Mouse (Mus musculus) lung, embryonic 14.5 days (tissue): ENCODE data around the gene Rgcc. TPM values are rescaled to one million over a fixed set of nuclear protein-coding genes. Genes with fewer than 3 reads are reported as not detected.

Experiments used
- ATAC-seq: fragments of 200-750 bp; cut with Nextera tagmentation; 2 replicates; pipeline ENCODE4 v1.8.0; 2017; ENCODE audit warnings: mild to moderate bottlenecking, moderate TSS enrichment, moderate library complexity; ENCODE audit not compliant: insufficient read depth
- DNase-seq: peaks from one replicate; pipeline ENCODE4 v3.0.0-alpha.2; 2015
- H3K27ac ChIP-seq: fragments of 300-500 bp; sonication (generic); 2 replicates; pipeline ENCODE4 v1.5.1; 2014; ENCODE audit warnings: low read depth, mild to moderate bottlenecking, moderate library complexity
- H3K27me3 ChIP-seq: fragments of 300-500 bp; sonication (generic); 2 replicates; pipeline ENCODE4 v1.6.1; 2014; ENCODE audit warnings: low read length, control low read depth; ENCODE audit not compliant: insufficient read depth
- H3K36me3 ChIP-seq: fragments of 300-500 bp; sonication (generic); 2 replicates; pipeline ENCODE4 v1.6.1; 2014; ENCODE audit warnings: control low read depth; ENCODE audit not compliant: insufficient read depth
- H3K4me1 ChIP-seq: fragments of 300-500 bp; sonication (generic); 2 replicates; pipeline ENCODE4 v1.6.1; 2014; ENCODE audit warnings: antibody characterized with exemption, control low read depth; ENCODE audit not compliant: insufficient read depth
- H3K4me2 ChIP-seq: fragments of 300-500 bp; sonication (generic); 2 replicates; pipeline ENCODE4 v1.6.1; 2014; ENCODE audit warnings: mild to moderate bottlenecking
- H3K4me3 ChIP-seq: fragments of 300-500 bp; sonication (generic); 2 replicates; pipeline ENCODE4 v1.5.1; 2014; ENCODE audit warnings: low read depth, low read length
- H3K9ac ChIP-seq: fragments of 300-500 bp; sonication (generic); 2 replicates; pipeline ENCODE4 v1.6.1; 2014
- H3K9me3 ChIP-seq: fragments of 300-500 bp; sonication (generic); 2 replicates; pipeline ENCODE4 v1.6.1; 2016; ENCODE audit warnings: low read depth, low read length, control low read depth
- CTCF ChIP-seq: IDR thresholded peaks from 2 replicates; pipeline ENCODE4 v1.5.1; 2016; ENCODE audit warnings: antibody characterized with exemption, low read depth
- WGBS: fragments of 180-500 bp; shearing (Covaris S2); extraction: QIAGEN DNeasy Blood & Tissue Kit; methylation state at CpG from one replicate; pipeline ENCODE4 v1.1.7; 2014; 5-methylcytosine and 5-hydroxymethylcytosine counted together
- polyA plus RNA-seq: library from polyadenylated mRNA; unstranded; fragments of >200 nt; fragmentation: Nextera tagmentation; extraction: Ambion mirVana; gene quantifications from 2 replicates; pipeline ENCODE4 v1.2.1, GENCODE M21; 2014

The Rgcc gene
- polyA plus RNA-seq, 1 experiment from 2014 or later: 137 TPM

GRCm38 (mm10) chr14:79311918-79312454, 10.5 kb upstream of the Rgcc start:
- H3K9me3 ChIP-seq: no peaks in the 10 kb centered on the region
- no peak overlapping the region for H3K4me2 ChIP-seq
- no peak for TF ChIP-seq CTCF
- WGBS: 42% methylated on average over 4 of the region's 4 CpGs
- no peak overlapping the region for H3K9ac ChIP-seq
- DNase-seq (no peak), ATAC-seq (no peak)
- no peaks in the 10 kb centered on the region for H3K36me3 ChIP-seq
- no peak overlapping the region for H3K4me3 ChIP-seq
- H3K27me3 ChIP-seq: no peaks in the 10 kb centered on the region
- no peak overlapping the region for H3K27ac ChIP-seq
- 0 out of 2 replicates have a peak, but pooled peaks cover 2% of the 10 kb centered on the region for H3K4me1 ChIP-seq

- ATAC-seq: no peak
- no peaks in the 10 kb centered on the region for H3K9me3 ChIP-seq
Measured at GRCm38 (mm10) chr14:79309115-79309514, 7.7 kb upstream of the Rgcc start.

GRCm38 (mm10) chr14:79308364-79308763, 6.9 kb upstream of the Rgcc start:
- Histone ChIP-seq H3K27me3 (no peaks in the 10 kb centered on the region), H3K4me1 (0 out of 2 replicates have a peak, but pooled peaks cover 1% of the 10 kb centered on the region), H3K9ac (no peak overlapping the region), H3K36me3 (no peaks in the 10 kb centered on the region), H3K9me3 (no peaks in the 10 kb centered on the region), H3K4me3 (no peak overlapping the region), H3K4me2 (no peak overlapping the region), H3K27ac (no peak overlapping the region)
- 39% methylated on average over 4 of the region's 4 CpGs for WGBS
- ATAC-seq: no peak
- no peak for DNase-seq
- TF ChIP-seq CTCF: no peak

More at GRCm38 (mm10) chr14:79309115-79309514, 7.7 kb upstream of the Rgcc start:
- 0 out of 2 replicates have a peak, but pooled peaks cover 2% of the 10 kb centered on the region for H3K4me1 ChIP-seq
- H3K4me3 ChIP-seq: no peak overlapping the region
- H3K27ac ChIP-seq: no peak overlapping the region
- TF ChIP-seq CTCF: no peak
- no peak overlapping the region for H3K4me2 ChIP-seq
- DNase-seq: no peak
- no peaks in the 10 kb centered on the region for H3K27me3 ChIP-seq
- no peak overlapping the region for H3K9ac ChIP-seq
- no peaks in the 10 kb centered on the region for H3K36me3 ChIP-seq
- whole genome bisulfite sequencing: 31% methylated on average over 4 of the region's 4 CpGs

GRCm38 (mm10) chr14:79307908-79308307, 6.5 kb upstream of the Rgcc start:
- ATAC-seq: 0 out of 2 replicates have a peak, but pooled peaks have one; percentile 20
- Histone ChIP-seq H3K4me3 (no peak overlapping the region), H3K27me3 (no peaks in the 10 kb centered on the region), H3K4me1 (no peaks in the 10 kb centered on the region), H3K27ac (no peak overlapping the region), H3K9me3 (no peaks in the 10 kb centered on the region), H3K9ac (no peak overlapping the region), H3K4me2 (no peak overlapping the region), H3K36me3 (no peaks in the 10 kb centered on the region)
- 49% methylated on average over 5 of the region's 5 CpGs for WGBS
- no peak for DNase-seq
- TF ChIP-seq CTCF: no peak

DNA sequence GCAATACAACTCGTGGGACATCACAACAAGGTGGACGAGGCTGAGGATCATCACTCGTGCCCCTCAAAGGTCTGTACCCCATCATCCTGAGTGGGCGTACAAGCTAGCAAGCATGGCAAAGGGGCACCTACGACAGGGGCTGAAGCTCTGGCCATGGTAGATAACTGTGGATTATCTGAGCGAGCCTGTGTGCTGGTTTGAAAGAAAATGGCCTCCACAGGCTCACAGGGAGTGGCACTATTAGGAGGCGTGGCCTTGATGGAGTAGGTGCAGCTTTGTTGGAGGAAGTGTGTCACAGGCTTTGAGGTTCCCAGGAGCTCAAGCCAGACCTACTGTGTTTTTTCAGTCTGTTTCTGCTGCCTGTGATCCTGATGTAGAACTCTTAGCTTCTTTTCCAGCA, 5.7 kb upstream of the Rgcc start:
- DNase-seq: no peak

GRCm38 (mm10) chr14:79304873-79305464, 3.5 kb upstream of the Rgcc start:
- H3K9me3 ChIP-seq: no peaks in the 10 kb centered on the region
- H3K4me3 ChIP-seq: no peak overlapping the region
- H3K27me3 ChIP-seq: no peaks in the 10 kb centered on the region
- H3K9ac ChIP-seq: no peak overlapping the region
- H3K36me3 ChIP-seq: no peaks in the 10 kb centered on the region
- DNase-seq: no peak
- no peak for ATAC-seq
- no peak for TF ChIP-seq CTCF
- WGBS: 82% methylated on average over 6 of the region's 6 CpGs
- H3K4me1 ChIP-seq: no peaks in the 10 kb centered on the region; the same call in 1 of the 2 replicates
- no peak overlapping the region for H3K4me2 ChIP-seq
- H3K27ac ChIP-seq: no peak overlapping the region

More for the DNA sequence above, 5.7 kb upstream of the Rgcc start:
- H3K9ac ChIP-seq: no peak overlapping the region
- ATAC-seq: 0 out of 2 replicates have a peak, but pooled peaks have one; percentile 29
- no peaks in the 10 kb centered on the region for H3K36me3 ChIP-seq
- no peak for TF ChIP-seq CTCF
- H3K9me3 ChIP-seq: no peaks in the 10 kb centered on the region
- no peaks in the 10 kb centered on the region for H3K4me1 ChIP-seq
- no peak overlapping the region for H3K27ac ChIP-seq
- no peak overlapping the region for H3K4me3 ChIP-seq
- H3K27me3 ChIP-seq: no peaks in the 10 kb centered on the region
- no peak overlapping the region for H3K4me2 ChIP-seq
- 89% methylated on average over 7 of the region's 7 CpGs for WGBS

GRCm38 (mm10) chr14:79303150-79303549, 1.7 kb upstream of the Rgcc start:
- Histone ChIP-seq H3K4me2 (no peak overlapping the region), H3K4me3 (no peak overlapping the region), H3K36me3 (no peaks in the 10 kb centered on the region), H3K27ac (no peak overlapping the region), H3K27me3 (no peaks in the 10 kb centered on the region), H3K9ac (no peak overlapping the region), H3K9me3 (no peaks in the 10 kb centered on the region), H3K4me1 (no peaks in the 10 kb centered on the region; the same call in 1 of the 2 replicates)
- ATAC-seq (no peak), DNase-seq (no peak)
- WGBS: 74% methylated on average over 2 of the region's 2 CpGs
- TF ChIP-seq CTCF: no peak
